Mouse (Mus musculus) Patski (cell line): ENCODE results near the gene Tldc2. TPM values are rescaled to one million over a fixed set of nuclear protein-coding genes. Genes with fewer than 3 reads are reported as not detected.
A peak's percentile ranks its signal among the peaks of the same experiment; 100 is the strongest.

Experiments
- ATAC-seq: fragments of 100-300 bp; one replicate; pipeline ENCODE4 v1.8.0; 2021
- CTCF ChIA-PET: fragments of 350-600 bp; sonication (Branson Sonifier 250); formaldehyde crosslinking; loops from one replicate; lab custom pipeline; 2022; ENCODE audit warnings: inconsistent platforms; lab: Charles Lee
- POLR2A ChIA-PET: fragments of 350-600 bp; sonication (Branson Sonifier 250); formaldehyde crosslinking; loops from one replicate; lab custom pipeline; 2022; ENCODE audit warnings: antibody characterized with exemption, inconsistent platforms; lab: Charles Lee
- DNase-seq: peaks from one replicate; pipeline ENCODE4 v3.0.0-alpha.2; 2011; ENCODE audit warnings: low read depth, low spot score
- H3K27me3 ChIP-seq: fragments of 371-371 bp; one replicate; pipeline ENCODE4 v1.5.1; 2021
- CTCF ChIP-seq: fragments of 100-300 bp; IDR thresholded peaks from one replicate; pipeline ENCODE4 v1.5.1; 2021
- in situ Hi-C: fragments of 300-500 bp; cut with MboI; formaldehyde crosslinking; loops from 3 replicates; pipeline ENCODE4 v1.11.1; 2018; ENCODE audit warnings: low pct_unique_long_range_greater_than_20kb, mixed read lengths
- polyA plus RNA-seq: library from polyadenylated mRNA; unstranded; gene quantifications from one replicate; pipeline ENCODE4 v1.2.3, GENCODE M21; 2021

Tldc2 gene
- polyA plus RNA-seq, 1 experiment from 2014 or later = 0.33 TPM

DNA sequence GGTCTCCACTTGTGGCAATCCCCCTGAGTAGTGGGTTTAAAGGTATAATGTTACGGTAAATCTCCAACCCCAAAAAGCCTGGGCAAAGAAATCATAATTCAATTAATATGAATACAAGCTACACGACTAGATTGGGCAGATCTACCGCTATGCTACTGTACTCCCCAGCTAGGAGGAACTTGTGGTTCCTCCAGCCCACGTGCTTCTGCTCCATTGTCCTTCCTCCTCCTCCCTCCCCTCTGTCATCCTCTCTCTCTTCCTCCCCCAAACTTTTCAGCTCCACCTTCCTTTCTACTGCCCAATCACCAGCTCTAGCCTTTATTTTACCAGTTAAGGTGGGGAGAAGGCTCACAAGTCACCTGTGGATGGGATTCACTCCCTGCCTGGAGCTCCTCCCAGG, 21.4 kb downstream of the Tldc2 start:
- ChIA-PET CTCF (interaction anchor here (1.8 kb wide), 1 partner anchor 9 kb away, joined by 7 read pairs; no protein-coding TSS in a partner anchor), POLR2A (no interaction called here)
- ATAC-seq (no peak), DNase-seq (no peak)
- in situ Hi-C loops = no loop called here
- no peaks in the 10 kb centered on the region for H3K27me3 ChIP-seq
- TF ChIP-seq CTCF = no peak

DNA sequence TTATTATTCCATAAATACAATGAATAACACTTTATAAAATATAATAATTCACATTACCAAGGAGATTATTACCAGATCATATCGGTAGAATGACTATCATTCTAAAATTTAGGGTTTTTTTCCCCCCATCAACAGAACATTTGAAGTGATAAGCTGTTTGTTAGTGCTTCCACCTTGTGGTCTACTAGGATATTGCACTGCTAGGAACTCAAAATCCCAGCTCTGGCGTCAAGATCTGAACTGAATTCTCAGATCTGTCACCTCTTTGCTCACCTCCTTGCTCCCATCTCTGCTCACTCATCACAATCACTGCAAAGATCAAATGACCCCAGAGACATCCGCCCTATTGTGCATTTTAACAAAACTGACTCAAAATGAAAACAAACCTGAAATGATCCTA, 30.1 kb downstream of the Tldc2 start:
- ATAC-seq (no peak), DNase-seq (no peak)
- peak; percentile 72 for TF ChIP-seq CTCF
- no peaks in the 10 kb centered on the region for H3K27me3 ChIP-seq
- CTCF ChIA-PET = interaction anchor here (0.6 to 1.7 kb wide), 8 partner anchors 9 to 214 kb away, joined by 3 to 10 read pairs (median 3); no protein-coding TSS in a partner anchor
- POLR2A ChIA-PET = no interaction called here
- in situ Hi-C loops = no loop called here

DNA sequence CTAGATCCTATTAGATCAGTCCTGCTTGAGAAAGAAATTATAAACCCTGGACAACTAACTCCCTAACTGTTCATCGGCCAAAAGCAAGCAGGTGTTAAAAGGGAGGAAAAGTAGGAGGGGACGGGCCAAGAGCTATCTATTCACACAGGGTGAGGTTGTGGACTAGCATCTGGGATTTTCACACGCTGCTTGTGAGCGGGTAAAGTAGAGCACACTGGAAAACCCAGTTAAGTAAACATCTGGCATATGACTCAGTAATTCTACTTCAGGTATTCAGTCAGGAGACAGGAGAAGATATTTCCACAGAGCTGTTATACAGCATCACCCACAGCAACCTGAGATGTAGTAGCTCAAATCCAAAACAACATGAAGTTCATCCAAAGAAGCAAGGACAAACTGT, 31.7 kb downstream of the Tldc2 start:
- ChIA-PET CTCF (interaction anchor here (0.7 to 1.4 kb wide), 3 partner anchors 12 to 215 kb away, joined by 3 read pairs; no protein-coding TSS in a partner anchor), POLR2A (no interaction called here)
- H3K27me3 ChIP-seq = no peaks in the 10 kb centered on the region
- in situ Hi-C loops = no loop called here
- ATAC-seq = no peak
- no peak for TF ChIP-seq CTCF
- DNase-seq = no peak

DNA sequence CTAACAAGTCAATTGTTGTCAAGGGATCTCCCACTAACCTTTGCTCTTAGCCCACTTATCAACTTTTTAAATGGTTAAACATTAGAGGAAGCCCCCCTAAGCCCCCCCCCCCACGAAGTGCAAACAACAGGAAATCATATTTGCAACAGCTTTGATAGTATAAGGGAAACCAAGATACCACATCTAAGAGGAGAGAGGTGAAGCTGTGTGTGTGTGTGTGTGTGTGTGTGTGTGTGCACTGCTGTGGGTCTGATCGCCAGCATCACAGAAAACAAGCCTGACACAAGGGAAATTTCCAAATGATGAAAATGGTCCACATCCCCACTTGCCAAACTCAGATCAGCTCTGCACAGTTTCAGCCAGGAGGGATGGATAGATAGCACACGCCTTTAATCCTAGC, 32.2 kb downstream of the Tldc2 start:
- in situ Hi-C loops = no loop called here
- ChIA-PET CTCF (interaction anchor here (1.0 to 1.4 kb wide), 2 partner anchors 12 to 215 kb away, joined by 3 read pairs; no protein-coding TSS in a partner anchor), POLR2A (no interaction called here)
- no peaks in the 10 kb centered on the region for H3K27me3 ChIP-seq
- no peak for ATAC-seq
- no peak for TF ChIP-seq CTCF
- DNase-seq = no peak

DNA sequence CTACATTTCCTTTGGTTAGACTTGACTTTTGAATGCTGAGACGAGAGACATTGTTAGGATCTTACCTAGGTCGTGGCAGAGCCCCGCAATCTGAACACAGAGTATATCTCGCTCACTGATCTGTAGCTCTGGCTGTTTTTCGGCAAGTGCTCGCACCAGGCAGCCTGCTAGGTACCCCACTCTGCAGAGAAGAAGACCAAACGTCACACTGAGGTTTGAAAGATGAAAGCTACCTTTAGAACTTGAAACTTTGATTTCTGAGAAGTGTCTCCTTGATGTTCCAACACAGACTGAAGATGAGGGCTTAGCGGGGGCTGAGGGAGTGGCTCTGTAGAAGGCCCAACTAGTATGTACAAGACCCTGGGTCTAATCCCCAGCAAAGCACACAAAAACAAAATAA, 34.9 kb downstream of the Tldc2 start:
- DNase-seq = no peak
- no peak for TF ChIP-seq CTCF
- ATAC-seq = no peak
- CTCF ChIA-PET = no interaction called here
- no peaks in the 10 kb centered on the region for H3K27me3 ChIP-seq
- in situ Hi-C loops = no loop called here
- POLR2A ChIA-PET = no interaction called here

DNA sequence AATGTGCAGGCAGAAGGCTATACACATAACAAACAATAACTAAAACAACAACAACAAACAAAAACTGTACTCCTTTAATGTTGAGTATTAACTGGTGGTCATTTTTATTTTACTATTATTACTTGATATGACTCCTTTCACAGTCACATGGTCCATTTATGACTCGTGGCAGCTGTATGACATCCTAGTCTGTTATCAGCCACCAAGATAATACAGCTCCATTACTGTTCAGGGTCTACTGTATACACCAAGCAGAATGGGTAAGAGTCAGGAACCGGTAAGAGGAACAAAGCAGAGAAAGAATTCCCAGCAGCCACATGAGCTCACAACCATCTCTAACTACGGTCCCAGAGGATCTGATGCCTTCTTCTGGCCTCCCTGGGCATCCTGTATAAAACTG, 38.4 kb downstream of the Tldc2 start:
- ChIA-PET CTCF (interaction anchor here (1.7 to 3.2 kb wide), 2 partner anchors 8 to 45 kb away, joined by 3 to 10 read pairs; no protein-coding TSS in a partner anchor), POLR2A (no interaction called here)
- no peak for TF ChIP-seq CTCF
- in situ Hi-C loops = no loop called here
- ATAC-seq = no peak
- no peak for DNase-seq
- no peaks in the 10 kb centered on the region for H3K27me3 ChIP-seq

DNA sequence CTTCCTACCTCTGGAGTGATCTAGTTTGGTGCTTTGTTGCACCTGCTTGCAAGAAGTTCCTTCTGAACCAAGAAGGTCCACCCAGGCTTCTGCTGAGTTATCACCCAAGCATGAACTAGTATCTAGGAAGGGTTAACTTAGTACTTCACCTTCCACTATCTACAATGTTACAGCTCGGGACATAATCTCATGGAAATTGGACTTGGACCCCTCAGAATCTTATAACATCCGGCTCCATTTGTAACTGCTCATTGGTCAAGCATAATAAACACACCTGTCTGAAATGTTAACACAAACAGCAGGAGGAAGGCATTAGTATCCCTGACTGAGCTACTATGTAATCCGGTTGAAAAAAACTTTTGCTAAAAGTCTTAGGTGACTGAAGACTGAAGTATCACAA, 40.5 kb downstream of the Tldc2 start:
- no peak for ATAC-seq
- H3K27me3 ChIP-seq = no peaks in the 10 kb centered on the region
- in situ Hi-C loops = no loop called here
- ChIA-PET POLR2A (no interaction called here), CTCF (interaction anchor here (1.3 to 3.2 kb wide), 2 partner anchors 10 to 224 kb away, joined by 3 to 10 read pairs; no protein-coding TSS in a partner anchor)
- no peak for DNase-seq
- no peak for TF ChIP-seq CTCF

DNA sequence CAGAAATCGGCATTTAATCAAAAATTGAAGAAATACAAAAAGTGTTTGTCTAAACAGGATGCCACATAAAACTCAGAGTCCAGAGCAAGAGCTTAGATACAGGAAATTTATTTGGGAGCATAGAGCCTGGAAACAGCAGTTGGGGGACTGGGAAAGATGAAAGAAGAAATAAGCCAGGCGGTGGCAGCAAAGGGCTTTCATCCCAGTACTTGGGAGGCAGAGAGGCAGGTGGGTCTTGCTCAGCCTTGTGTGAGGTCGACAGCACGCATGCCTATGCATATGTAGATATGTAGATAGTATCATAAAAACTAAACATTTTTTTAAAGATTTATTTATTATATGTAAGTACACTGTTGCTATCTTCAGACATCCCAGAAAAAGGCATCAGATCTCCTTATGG, 41.2 kb downstream of the Tldc2 start:
- H3K27me3 ChIP-seq = no peaks in the 10 kb centered on the region
- TF ChIP-seq CTCF = peak; percentile 40
- ChIA-PET POLR2A (no interaction called here), CTCF (interaction anchor here (1.3 to 3.2 kb wide), 2 partner anchors 11 to 225 kb away, joined by 3 to 10 read pairs; no protein-coding TSS in a partner anchor)
- ATAC-seq = no peak
- in situ Hi-C loops = no loop called here
- DNase-seq = no peak

DNA sequence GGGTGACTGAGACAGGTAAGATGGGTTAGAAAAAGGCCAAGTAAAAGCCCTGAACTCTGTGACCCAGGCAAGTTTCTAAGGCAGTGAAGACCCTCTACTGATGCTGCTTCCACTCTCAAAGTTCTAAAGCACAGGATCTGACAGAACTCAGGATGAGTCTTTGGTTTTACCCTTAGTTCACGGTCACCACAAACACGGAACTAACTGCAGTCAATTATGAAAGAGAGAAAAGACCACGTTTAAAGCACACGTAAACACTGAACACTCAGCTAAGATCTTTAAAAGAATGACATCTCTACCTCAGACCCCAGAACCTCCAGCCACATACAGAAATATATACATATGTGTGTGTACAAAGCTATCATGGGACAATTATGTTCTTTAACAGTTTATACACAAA, 42.2 kb downstream of the Tldc2 start:
- DNase-seq (no peak), ATAC-seq (no peak)
- ChIA-PET POLR2A (no interaction called here), CTCF (no interaction called here)
- H3K27me3 ChIP-seq = no peaks in the 10 kb centered on the region
- in situ Hi-C loops = no loop called here
- no peak for TF ChIP-seq CTCF

DNA sequence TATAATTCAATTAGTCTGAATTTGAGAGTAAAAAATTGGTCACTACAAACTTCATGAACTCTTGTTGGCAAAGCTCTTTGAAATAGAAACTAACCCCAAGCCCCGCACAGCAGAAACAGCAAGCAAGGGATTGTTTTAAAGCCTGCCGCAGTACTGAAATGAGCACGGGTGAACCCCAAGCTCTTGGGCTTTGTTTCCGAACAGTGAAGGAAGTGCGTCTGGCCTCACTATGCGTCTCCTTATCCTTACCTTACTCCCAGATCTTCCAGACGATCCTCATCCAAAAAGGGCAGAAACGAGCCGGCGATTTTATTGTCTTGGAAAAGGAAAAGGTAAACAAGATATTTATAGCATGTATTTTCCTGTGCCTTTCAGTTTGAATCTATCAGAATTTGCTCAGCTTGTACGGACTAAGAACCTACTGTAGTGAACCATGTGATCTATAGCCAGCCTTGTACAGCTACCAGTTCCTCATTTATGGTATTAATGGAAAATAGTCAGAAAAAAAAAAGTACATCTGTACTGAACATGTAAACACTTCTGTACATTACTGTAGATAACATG, 42.8 kb downstream of the Tldc2 start:
- no peak for DNase-seq
- ChIA-PET POLR2A (no interaction called here), CTCF (interaction anchor here (1.6 kb wide), 1 partner anchor 12 kb away, joined by 3 read pairs; no protein-coding TSS in a partner anchor)
- no peaks in the 10 kb centered on the region for H3K27me3 ChIP-seq
- ATAC-seq = no peak
- TF ChIP-seq CTCF = no peak
- in situ Hi-C loops = no loop called here

DNA sequence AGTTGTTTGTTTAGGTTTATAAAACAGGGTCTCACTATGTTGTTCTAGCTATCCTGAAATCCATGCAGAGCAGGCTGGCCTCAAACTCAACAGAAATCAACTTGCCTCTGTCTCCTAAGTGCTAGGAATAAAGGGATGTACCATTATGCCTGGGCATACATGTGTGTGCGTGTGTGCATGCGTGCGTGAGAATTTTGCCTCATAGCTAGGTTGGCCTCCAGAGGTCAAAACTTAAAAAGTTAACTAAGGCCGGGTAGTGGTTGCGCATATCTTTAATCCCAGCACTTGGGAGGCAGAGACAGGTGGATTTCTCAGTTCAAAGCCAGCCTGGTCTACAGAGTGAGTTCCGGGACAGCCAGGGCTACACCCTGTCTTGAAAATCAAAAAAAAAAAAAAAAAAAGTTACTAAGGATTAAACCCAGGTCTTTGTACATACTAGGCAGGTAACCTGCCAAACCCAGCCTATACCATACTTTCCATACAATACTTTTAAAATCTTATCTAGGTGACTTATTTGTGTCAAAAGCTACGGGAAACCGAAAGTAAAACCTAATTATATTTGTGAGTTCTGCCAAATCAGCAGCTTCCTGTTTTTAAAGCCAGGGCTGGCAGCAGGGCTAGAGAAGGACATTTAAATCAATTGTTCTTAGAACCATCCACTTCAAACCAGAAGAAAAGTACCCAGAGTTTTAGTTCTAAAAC, 44.1 kb downstream of the Tldc2 start:
- ChIA-PET POLR2A (interaction anchor here (0.7 kb wide), 1 partner anchor 248 kb away, joined by 3 read pairs; no protein-coding TSS in a partner anchor), CTCF (interaction anchor here (1.1 to 1.6 kb wide), 2 partner anchors 12 to 14 kb away, joined by 3 read pairs; no protein-coding TSS in a partner anchor)
- in situ Hi-C loops = no loop called here
- ATAC-seq (no peak), DNase-seq (no peak)
- H3K27me3 ChIP-seq = no peaks in the 10 kb centered on the region
- TF ChIP-seq CTCF = no peak
